Mouse (Mus musculus) Patski (cell line): Measurements from ENCODE around the gene Hsd17b1. TPM values are rescaled to one million over a fixed set of nuclear protein-coding genes. Genes with fewer than 3 reads are reported as not detected.

Source experiments
- ATAC-seq: fragments of 100-300 bp; one replicate; pipeline ENCODE4 v1.8.0; 2021
- CTCF ChIA-PET: fragments of 350-600 bp; sonication (Branson Sonifier 250); formaldehyde crosslinking; loops from one replicate; lab custom pipeline; 2022; ENCODE audit warnings: inconsistent platforms; lab: Charles Lee
- POLR2A ChIA-PET: fragments of 350-600 bp; sonication (Branson Sonifier 250); formaldehyde crosslinking; loops from one replicate; lab custom pipeline; 2022; ENCODE audit warnings: antibody characterized with exemption, inconsistent platforms; lab: Charles Lee
- DNase-seq: peaks from one replicate; pipeline ENCODE4 v3.0.0-alpha.2; 2011; ENCODE audit warnings: low read depth, low spot score
- H3K27me3 ChIP-seq: fragments of 371-371 bp; one replicate; pipeline ENCODE4 v1.5.1; 2021
- CTCF ChIP-seq: fragments of 100-300 bp; IDR thresholded peaks from one replicate; pipeline ENCODE4 v1.5.1; 2021
- in situ Hi-C: fragments of 300-500 bp; cut with MboI; formaldehyde crosslinking; loops from 3 replicates; pipeline ENCODE4 v1.11.1; 2018; ENCODE audit warnings: low pct_unique_long_range_greater_than_20kb, mixed read lengths
- polyA plus RNA-seq: library from polyadenylated mRNA; unstranded; gene quantifications from one replicate; pipeline ENCODE4 v1.2.3, GENCODE M21; 2021

The Hsd17b1 gene
- 0.83 TPM for polyA plus RNA-seq

DNA sequence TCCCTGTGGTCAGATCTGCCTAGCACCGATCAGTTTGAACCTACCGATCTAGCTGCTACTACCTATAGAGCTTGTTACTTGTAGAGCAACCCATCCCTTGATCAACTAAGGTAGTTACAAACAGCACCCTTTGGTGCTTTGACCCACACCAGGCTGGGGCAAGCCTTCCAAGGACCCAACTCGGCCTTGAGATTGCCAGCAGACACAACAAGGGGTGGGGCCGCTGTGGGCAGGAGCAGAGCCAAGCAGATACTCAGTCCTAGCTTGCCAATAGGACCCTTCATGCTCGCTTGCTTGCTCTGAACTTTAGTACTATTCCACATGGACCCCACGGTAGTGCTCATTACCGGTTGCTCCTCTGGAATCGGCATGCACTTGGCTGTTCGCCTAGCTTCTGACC is at the start of gene Hsd17b1:
Gene Hsd17b1 (plus strand): TSS at position 291 of the 400 bp plus-strand sequence.
- in situ Hi-C loops = no loop called here

DNA sequence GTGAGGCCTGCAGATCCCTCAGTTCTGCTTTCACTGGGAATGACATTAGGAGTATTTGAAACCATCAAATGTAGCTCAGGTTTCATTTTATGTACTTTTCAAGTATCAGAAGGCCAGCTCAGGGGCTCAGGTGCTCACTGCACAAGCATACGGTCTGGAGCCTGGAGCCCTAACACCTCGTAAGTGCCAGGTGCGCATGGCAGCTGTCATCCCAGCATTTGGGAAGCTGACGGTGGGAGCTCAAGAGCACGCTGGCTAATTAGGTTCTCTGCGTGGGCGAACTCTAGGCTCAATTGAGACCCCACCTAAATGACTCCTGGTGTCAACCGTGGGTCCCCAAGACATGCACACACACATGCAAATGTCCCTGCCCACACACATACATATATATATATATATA is 48.9 kb upstream of the Hsd17b1 start:
- ATAC-seq (no peak), DNase-seq (no peak)
- TF ChIP-seq CTCF = no peak
- no peaks in the 10 kb centered on the region for H3K27me3 ChIP-seq
- CTCF ChIA-PET = interaction anchor here (1.3 to 2.1 kb wide), 6 partner anchors 10 to 49 kb away, joined by 3 to 7 read pairs (median 4); no protein-coding TSS in a partner anchor
- in situ Hi-C loops = no loop called here
- POLR2A ChIA-PET = interaction anchor here (1.0 kb wide), 1 partner anchor 28 kb away, joined by 3 read pairs; no protein-coding TSS in a partner anchor

More for the DNA sequence above, at the start of gene Hsd17b1:
- no peak for TF ChIP-seq CTCF
- no peak for DNase-seq
- CTCF ChIA-PET = no interaction called here
- ATAC-seq = no peak
- no peaks in the 10 kb centered on the region for H3K27me3 ChIP-seq
- POLR2A ChIA-PET = no interaction called here

DNA sequence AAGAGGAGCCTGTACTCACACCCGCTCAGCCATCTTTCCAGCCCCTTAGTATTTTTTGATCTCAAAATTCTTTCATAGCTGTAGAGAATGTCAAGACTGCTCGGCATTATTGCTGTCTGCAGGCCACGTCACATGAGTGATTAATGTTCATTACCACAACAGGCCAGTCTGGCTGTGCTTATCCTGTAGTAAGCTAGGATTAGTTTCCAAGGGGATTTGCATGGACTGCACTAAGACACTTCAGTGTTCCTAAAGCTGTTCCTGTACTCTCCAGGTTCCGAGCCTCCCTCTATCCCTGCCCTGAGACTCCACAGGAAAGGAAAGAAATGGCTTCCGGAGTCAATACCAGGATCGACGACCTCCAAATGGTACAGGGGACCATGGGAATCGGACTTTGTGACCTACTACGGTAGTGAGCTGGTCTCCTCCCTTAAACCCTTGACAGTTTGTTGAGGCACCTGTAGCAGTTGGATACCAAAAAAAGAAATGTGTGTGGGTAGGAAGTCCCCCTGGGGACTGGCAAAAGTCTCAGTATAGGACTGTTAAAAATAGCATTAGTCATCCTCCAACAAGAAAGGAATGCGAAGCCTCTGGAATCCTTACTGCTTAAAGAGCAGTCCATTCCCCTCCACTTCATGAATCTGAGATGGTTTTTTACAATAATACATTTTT is 47.9 kb upstream of the Hsd17b1 start:
- in situ Hi-C loops = no loop called here
- no peak for TF ChIP-seq CTCF
- DNase-seq = peak; percentile 9
- ChIA-PET POLR2A (interaction anchor here (2.4 kb wide), 1 partner anchor 13 kb away, joined by 5 read pairs; no protein-coding TSS in a partner anchor), CTCF (interaction anchor here (1.2 to 1.4 kb wide), 4 partner anchors 10 to 50 kb away, joined by 3 to 4 read pairs (median 3); no protein-coding TSS in a partner anchor)
- H3K27me3 ChIP-seq = no peaks in the 10 kb centered on the region
- no peak for ATAC-seq

DNA sequence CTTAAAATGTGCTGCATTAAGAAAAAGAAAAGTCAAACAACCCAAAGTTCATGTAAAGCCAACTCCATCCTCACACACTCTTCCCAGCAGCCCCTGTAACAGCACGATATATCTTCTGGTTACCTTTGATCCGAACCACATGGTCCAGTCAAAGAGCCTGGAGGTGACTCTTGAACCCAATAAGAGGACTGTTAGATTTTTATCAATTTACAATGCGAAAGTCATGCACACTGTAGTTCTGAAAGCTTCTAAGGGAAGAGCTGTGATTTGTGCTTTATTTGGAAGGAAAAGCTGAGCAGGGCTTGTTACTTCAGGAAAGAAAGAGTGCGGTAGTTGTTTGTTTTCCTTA is 47.4 kb upstream of the Hsd17b1 start:
- ATAC-seq (no peak), DNase-seq (no peak)
- in situ Hi-C loops = no loop called here
- TF ChIP-seq CTCF = no peak
- POLR2A ChIA-PET = interaction anchor here (2.4 kb wide), 1 partner anchor 13 kb away, joined by 5 read pairs; no protein-coding TSS in a partner anchor
- H3K27me3 ChIP-seq = no peaks in the 10 kb centered on the region
- CTCF ChIA-PET = interaction anchor here (1.2 to 1.3 kb wide), 3 partner anchors 9 to 51 kb away, joined by 3 to 4 read pairs (median 3); no protein-coding TSS in a partner anchor

DNA sequence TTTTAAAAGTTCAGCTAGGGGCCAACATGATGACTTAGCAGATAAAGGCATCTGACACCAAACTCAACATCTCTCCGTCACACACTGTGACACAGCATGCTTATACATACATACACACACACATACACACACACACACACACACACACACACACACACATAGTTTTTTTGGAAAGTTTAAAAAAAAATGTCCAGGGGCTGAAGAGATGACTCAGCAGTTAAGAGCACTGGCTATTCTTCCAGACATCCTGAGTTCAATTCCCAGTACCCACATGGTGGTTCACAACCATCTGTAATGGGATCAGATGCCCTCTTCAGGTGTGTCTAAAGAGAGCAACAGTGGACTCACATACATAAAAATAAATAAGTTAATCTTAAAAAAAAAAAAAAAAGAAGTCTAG is 46.7 kb upstream of the Hsd17b1 start:
- no peaks in the 10 kb centered on the region for H3K27me3 ChIP-seq
- in situ Hi-C loops = no loop called here
- POLR2A ChIA-PET = interaction anchor here (2.4 kb wide), 1 partner anchor 14 kb away, joined by 5 read pairs; no protein-coding TSS in a partner anchor
- no peak for TF ChIP-seq CTCF
- CTCF ChIA-PET = interaction anchor here (1.8 kb wide), 1 partner anchor 20 kb away, joined by 5 read pairs; no protein-coding TSS in a partner anchor
- DNase-seq (no peak), ATAC-seq (no peak)

DNA sequence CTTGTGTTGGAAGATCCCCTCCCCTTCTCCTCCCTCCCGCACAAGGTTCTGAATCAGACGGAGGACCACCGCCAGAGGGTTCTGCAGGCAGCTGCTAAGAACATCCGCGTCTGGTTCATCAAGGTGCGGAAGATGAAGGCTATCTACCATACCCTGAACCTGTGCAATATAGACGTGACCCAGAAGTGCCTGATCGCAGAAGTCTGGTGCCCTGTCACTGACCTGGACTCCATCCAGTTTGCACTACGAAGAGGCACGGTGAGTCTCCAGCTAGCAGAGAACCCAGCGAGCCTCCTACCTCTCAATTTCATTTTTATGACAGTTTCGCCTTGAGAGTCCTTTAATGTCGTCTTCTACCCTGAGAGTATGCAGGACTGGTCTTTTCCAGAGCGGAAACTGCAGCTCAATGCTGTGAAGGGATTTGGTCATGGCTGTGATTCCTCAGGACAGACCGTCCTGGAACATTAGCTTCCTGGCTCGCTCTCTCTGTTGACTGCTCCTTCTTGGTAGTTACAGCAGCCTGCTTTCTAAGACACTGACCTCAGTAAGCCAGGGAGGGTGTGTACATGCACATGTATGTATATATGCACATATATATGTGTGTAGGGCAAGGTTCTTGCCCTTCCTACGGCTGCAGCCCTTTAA is 44.2 kb upstream of the Hsd17b1 start:
- in situ Hi-C loops = no loop called here
- no peaks in the 10 kb centered on the region for H3K27me3 ChIP-seq
- TF ChIP-seq CTCF = no peak
- ATAC-seq (no peak), DNase-seq (no peak)
- ChIA-PET CTCF (interaction anchor here (1.1 kb wide), 2 partner anchors 10 to 51 kb away, joined by 3 read pairs; no protein-coding TSS in a partner anchor), POLR2A (interaction anchor here (1.0 to 1.7 kb wide), 3 partner anchors 23 to 26 kb away, joined by 3 to 5 read pairs (median 3); no protein-coding TSS in a partner anchor)

DNA sequence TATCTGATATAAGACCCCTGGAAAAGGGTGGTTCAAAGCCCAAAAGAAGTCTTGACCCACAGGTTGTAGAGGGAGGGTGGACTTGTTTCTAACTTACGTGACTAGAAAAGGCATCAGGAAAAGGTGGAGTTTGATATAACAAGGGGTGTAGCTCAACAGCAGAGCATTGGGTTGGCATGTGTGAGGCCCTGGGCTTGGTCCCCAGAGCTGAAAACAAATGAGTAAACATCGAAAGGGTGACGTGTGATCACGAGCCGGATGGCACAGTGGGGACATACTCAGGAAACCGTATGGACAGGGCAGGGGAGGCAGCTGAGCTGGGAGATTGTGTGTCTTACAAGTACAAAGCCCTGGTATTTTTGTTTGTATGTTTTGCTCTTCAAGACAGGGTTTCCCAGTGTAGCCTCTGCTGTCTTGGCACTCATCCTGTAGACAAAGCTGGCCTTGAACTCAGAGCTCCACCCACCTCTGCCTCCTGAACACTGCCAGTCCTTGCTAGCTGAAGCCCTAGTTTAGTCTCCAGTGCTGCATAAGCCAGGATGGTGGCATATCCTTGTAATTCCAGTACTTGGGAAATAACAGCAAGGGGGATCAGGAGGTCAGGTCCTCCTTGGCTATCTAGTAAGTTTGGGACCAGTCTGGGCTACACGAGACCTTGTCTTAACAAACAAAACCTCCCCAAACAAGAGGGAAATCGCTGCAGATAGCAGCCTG is 43.4 kb upstream of the Hsd17b1 start:
- DNase-seq (no peak), ATAC-seq (no peak)
- POLR2A ChIA-PET = interaction anchor here (0.5 to 1.7 kb wide), 4 partner anchors 23 to 26 kb away, joined by 3 to 5 read pairs (median 4); no protein-coding TSS in a partner anchor
- in situ Hi-C loops = no loop called here
- H3K27me3 ChIP-seq = no peaks in the 10 kb centered on the region
- CTCF ChIA-PET = interaction anchor here (0.8 to 1.1 kb wide), 3 partner anchors 9 to 51 kb away, joined by 3 read pairs; no protein-coding TSS in a partner anchor
- no peak for TF ChIP-seq CTCF

DNA sequence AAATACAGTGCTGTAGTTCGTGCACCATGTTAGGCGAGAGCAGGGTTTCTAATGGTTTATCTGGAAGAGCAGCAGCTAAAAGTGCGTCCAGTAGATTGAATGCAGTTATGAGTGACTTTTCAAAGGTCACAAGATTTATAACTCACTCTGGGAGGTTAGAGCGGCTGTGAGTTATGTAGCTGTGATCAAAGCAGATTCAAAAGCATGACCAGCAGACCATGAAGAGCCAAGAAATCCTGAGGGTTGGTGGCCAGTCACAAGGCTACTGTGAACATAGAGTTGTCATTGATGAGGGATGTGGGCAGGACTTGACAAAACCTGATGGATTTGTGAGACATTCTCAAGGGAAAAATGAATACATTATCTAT is 42.9 kb upstream of the Hsd17b1 start:
- DNase-seq = no peak
- ATAC-seq = no peak
- CTCF ChIA-PET = interaction anchor here (0.8 to 1.1 kb wide), 4 partner anchors 9 to 52 kb away, joined by 3 to 4 read pairs (median 3); no protein-coding TSS in a partner anchor
- TF ChIP-seq CTCF = no peak
- in situ Hi-C loops = no loop called here
- no peaks in the 10 kb centered on the region for H3K27me3 ChIP-seq
- POLR2A ChIA-PET = interaction anchor here (0.5 to 1.7 kb wide), 2 partner anchors 25 to 27 kb away, joined by 3 to 4 read pairs; no protein-coding TSS in a partner anchor

DNA sequence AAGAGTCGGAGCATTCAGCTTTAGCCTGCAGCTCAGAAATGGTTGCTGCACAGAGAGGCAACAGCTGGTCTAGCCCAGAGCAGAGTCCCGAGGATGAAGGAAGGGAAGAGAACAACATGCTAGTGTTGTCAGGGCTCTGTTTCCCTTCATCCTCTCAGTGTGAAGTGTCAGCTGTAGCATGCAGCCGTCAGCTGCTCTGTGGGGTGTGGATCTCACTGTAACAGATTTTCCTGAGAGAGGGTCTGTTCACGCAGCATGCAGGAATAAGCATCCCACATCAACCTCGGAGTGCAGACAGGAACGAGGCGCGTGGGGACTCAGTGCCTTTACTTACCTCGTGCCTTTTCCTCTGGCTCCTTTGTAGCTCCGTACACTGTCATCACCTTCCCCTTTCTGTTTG is 40.4 kb upstream of the Hsd17b1 start:
- TF ChIP-seq CTCF = no peak
- DNase-seq (no peak), ATAC-seq (no peak)
- CTCF ChIA-PET = interaction anchor here (0.8 to 1.8 kb wide), 4 partner anchors 15 to 22 kb away, joined by 3 to 8 read pairs (median 4); no protein-coding TSS in a partner anchor
- POLR2A ChIA-PET = interaction anchor here (1.1 kb wide), 1 partner anchor 22 kb away, joined by 3 read pairs; no protein-coding TSS in a partner anchor
- H3K27me3 ChIP-seq = no peaks in the 10 kb centered on the region
- in situ Hi-C loops = no loop called here

DNA sequence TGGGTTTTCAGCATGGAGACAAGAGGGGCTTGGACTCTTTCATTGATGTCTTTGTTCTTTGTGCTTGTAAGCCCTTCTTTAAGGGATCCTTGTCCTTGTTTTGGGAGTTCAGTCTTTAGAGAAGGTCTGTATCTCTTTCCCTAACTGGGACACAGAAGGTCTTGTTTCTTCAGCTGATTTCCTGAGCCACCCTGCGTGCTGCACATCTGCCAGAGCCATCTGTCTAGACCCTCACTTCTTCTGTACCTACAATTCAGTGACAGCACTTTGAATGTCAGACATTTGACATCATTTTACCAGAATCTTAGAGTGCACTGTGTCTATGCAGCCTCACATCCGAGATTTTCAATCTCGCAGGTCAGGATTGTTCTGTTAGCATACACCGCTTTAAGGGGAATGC is 32.4 kb upstream of the Hsd17b1 start:
- ChIA-PET POLR2A (no interaction called here), CTCF (interaction anchor here (0.9 kb wide), 1 partner anchor 16 kb away, joined by 3 read pairs; no protein-coding TSS in a partner anchor)
- no peak for TF ChIP-seq CTCF
- H3K27me3 ChIP-seq = no peaks in the 10 kb centered on the region
- in situ Hi-C loops = no loop called here
- ATAC-seq (no peak), DNase-seq (no peak)
